In the genomic region with DNA sequence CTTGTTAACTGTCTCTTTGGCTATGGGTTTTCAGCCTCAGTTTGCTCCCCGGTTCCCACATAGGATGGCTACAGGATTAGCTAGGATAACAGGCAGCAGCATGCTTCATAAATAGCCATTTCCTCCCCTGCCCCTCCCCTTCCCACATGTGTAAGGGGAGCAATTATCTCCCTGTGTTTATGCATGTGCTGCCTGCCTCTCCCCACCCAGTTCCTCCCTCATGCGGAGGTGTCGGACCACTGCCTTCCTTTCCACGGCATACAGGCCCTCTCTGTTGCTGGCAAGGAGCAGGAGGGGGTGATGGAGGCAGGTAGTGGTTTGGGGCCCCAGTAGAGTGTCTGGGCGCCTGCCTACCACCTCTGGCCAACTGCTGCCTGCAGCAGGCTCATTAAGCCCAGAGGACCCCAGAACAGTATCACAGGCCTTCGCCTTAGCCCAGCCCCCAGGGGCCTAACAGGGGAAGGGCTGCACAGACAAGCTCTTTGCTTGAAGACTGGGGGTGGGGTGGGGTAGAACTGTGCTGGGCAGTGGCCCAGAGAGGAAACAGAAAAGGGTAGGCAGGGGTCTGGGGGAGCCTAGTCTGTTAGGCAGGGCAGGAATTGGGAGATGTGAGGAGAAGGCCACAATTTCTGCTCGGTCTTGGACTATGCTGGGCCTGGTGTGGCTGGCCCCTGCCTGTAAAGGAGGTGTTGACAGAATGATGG, we compare ENCODE assay signal across 11 mouse cellular contexts.
DNase-seq lines count a peak whose midpoint lies in the region; ATAC-seq and TF ChIP-seq lines count a peak whose summit lies in the region.
"Had no signal": no experiment of that assay in that cellular context is flagged by ENCODE, and none has a peak within 500 bp of the region (broad histone marks: within the 10 kb centered on the region; RNA-seq: fewer than 3 reads in every experiment).

No protein-coding gene starts in this region.

- no peak overlapping the region for H3K9ac ChIP-seq in heart, adult 2 months (ENCODE audit: low read depth, low read length)

- no peaks in the 10 kb centered on the region for H3K9me3 ChIP-seq in heart, embryonic 10.5 days
- H3K9me3 ChIP-seq in megakaryocyte, embryonic 14.5 days, result no peaks in the 10 kb centered on the region
- no peaks in the 10 kb centered on the region for H3K9me3 ChIP-seq in limb, embryonic 10.5 days (replicated peaks)

- WGBS in heart, embryonic 10.5 days, result 35% methylated on average over 7 of the region's 7 CpGs
- 59% methylated on average over 7 of the region's 7 CpGs for WGBS in heart, adult 2 months
- WGBS in limb, embryonic 10.5 days, result 24% methylated on average over 7 of the region's 7 CpGs

- no peaks in the 10 kb centered on the region for H3K36me3 ChIP-seq in heart, embryonic 10.5 days
- H3K36me3 ChIP-seq in heart, adult 2 months (ENCODE audit: control insufficient read depth, insufficient read depth, low read length), result no peaks in the 10 kb centered on the region
- H3K36me3 ChIP-seq in megakaryocyte, embryonic 14.5 days (replicated peaks; ENCODE audit: low read length), result no peaks in the 10 kb centered on the region
- H3K36me3 ChIP-seq in limb, embryonic 10.5 days, result no peaks in the 10 kb centered on the region

- DNase-seq in heart, embryonic 10.5 days (ENCODE audit: low spot score), result no peak
- no peak for DNase-seq in heart, adult 2 months
- peak; percentile 78 for DNase-seq in limb, embryonic 10.5 days (ENCODE audit: low spot score)
- peak; percentile 20 for DNase-seq in retina, embryonic 14.5 days (ENCODE audit: low spot score)
- no peak for DNase-seq in gastrocnemius, postnatal 36 days
- no peak for DNase-seq in adrenal gland, postnatal 14 days

- H3K27me3 ChIP-seq in heart, embryonic 10.5 days (ENCODE audit: insufficient read depth, poor library complexity, severe bottlenecking), result peaks cover 75% of the 10 kb centered on the region
- no peaks in the 10 kb centered on the region for H3K27me3 ChIP-seq in heart, adult 2 months (ENCODE audit: control insufficient read depth, insufficient read depth, low read length)
- peaks cover 37% of the 10 kb centered on the region for H3K27me3 ChIP-seq in megakaryocyte, embryonic 14.5 days (replicated peaks)
- peaks cover 100% of the 10 kb centered on the region for H3K27me3 ChIP-seq in limb, embryonic 10.5 days (ENCODE audit: low read depth, poor library complexity, severe bottlenecking)

- no peak for TF ChIP-seq POLR2A in heart, adult 2 months (IDR thresholded peaks at IDR 0.05; ENCODE audit: insufficient read depth, low read depth, low read length)

- intact Hi-C loops in heart, adult 2 months (cut with DNase I), result no loop called here
- intact Hi-C loops in gastrocnemius, postnatal 36 days (cut with DNase I), result no loop called here

- H3K4me1 ChIP-seq in heart, embryonic 10.5 days, result peaks cover 28% of the 10 kb centered on the region
- no peaks in the 10 kb centered on the region; the same call in 1 of the 2 replicates for H3K4me1 ChIP-seq in heart, adult 2 months (ENCODE audit: control insufficient read depth, insufficient read depth, low read length)
- peaks cover 73% of the 10 kb centered on the region for H3K4me1 ChIP-seq in megakaryocyte, embryonic 14.5 days
- peaks cover 53% of the 10 kb centered on the region for H3K4me1 ChIP-seq in limb, embryonic 10.5 days

- no peak overlapping the region for H3K4me3 ChIP-seq in heart, embryonic 10.5 days
- no peak overlapping the region for H3K4me3 ChIP-seq in heart, adult 2 months
- H3K4me3 ChIP-seq in megakaryocyte, embryonic 14.5 days (replicated peaks), result peak overlapping the region; percentile 56
- no peak overlapping the region for H3K4me3 ChIP-seq in limb, embryonic 10.5 days
- H3K4me3 ChIP-seq: layer of hippocampus, adult 2 months had no signal

- H3K79me2 ChIP-seq in heart, adult 2 months (replicated peaks; ENCODE audit: control insufficient read depth, insufficient read depth, low read length), result no peaks in the 10 kb centered on the region

- no peak for TF ChIP-seq EP300 in heart, adult 2 months (IDR thresholded peaks at IDR 0.05; ENCODE audit: insufficient read depth, low read depth, low read length)

- no peak for TF ChIP-seq CTCF in heart, adult 2 months (IDR thresholded peaks at IDR 0.05)

- no peak for ATAC-seq in megakaryocyte, adult 5-6 weeks (ENCODE audit: poor library complexity, severe bottlenecking)
- ATAC-seq: lung, postnatal 0 days; Patski had no signal

- H3K27ac ChIP-seq in heart, embryonic 10.5 days, result peak overlapping the region; percentile 78
- H3K27ac ChIP-seq in heart, adult 2 months, result no peak overlapping the region
- H3K27ac ChIP-seq in limb, embryonic 10.5 days, result peak overlapping the region; percentile 85
- H3K27ac ChIP-seq: layer of hippocampus, adult 2 months had no signal

Comparison
In these comparisons a context has a peak if more than half of its experiments do, and no peak if none do; other contexts are left out.
1. DNase-seq: peak in limb, embryonic 10.5 days (single experiment) and retina, embryonic 14.5 days (single experiment); none in heart, embryonic 10.5 days (single experiment), heart, adult 2 months (0 of 2), gastrocnemius, postnatal 36 days (0 of 2) and adrenal gland, postnatal 14 days (single experiment).